Mouse (Mus musculus) intestine, embryonic 14.5 days (tissue): ENCODE results near the gene 1700020L24Rik. TPM values are rescaled to one million over a fixed set of nuclear protein-coding genes. Genes with fewer than 3 reads are reported as not detected.

ENCODE experiments used
- ATAC-seq: fragments of 200-750 bp; cut with Nextera tagmentation; replicated peaks from 2 replicates; pipeline ENCODE4 v1.8.0; 2017; ENCODE audit warnings: low read depth, moderate number of reproducible peaks, moderate TSS enrichment, moderate library complexity; ENCODE audit not compliant: low FRiP score, low TSS enrichment
- DNase-seq: peaks from one replicate; pipeline ENCODE4 v3.0.0-alpha.2; 2018; ENCODE audit warnings: low spot score
- H3K27ac ChIP-seq: fragments of 300-500 bp; sonication (generic); 2 replicates; pipeline ENCODE4 v1.5.1; 2014; ENCODE audit warnings: low read depth, mild to moderate bottlenecking, control low read depth
- H3K27me3 ChIP-seq: fragments of 300-500 bp; sonication (generic); replicated peaks from 2 replicates; pipeline ENCODE4 v1.6.1; 2014; ENCODE audit warnings: low read length, control low read depth; ENCODE audit not compliant: control insufficient read depth, insufficient read depth
- H3K36me3 ChIP-seq: fragments of 300-500 bp; sonication (generic); 2 replicates; pipeline ENCODE4 v1.6.1; 2014; ENCODE audit warnings: low read length, control low read depth; ENCODE audit not compliant: control insufficient read depth, insufficient read depth
- H3K4me1 ChIP-seq: fragments of 300-500 bp; sonication (generic); replicated peaks from 2 replicates; pipeline ENCODE4 v1.6.1; 2014; ENCODE audit warnings: low read length, control low read depth, mixed read lengths; ENCODE audit not compliant: control insufficient read depth, insufficient read depth
- H3K4me2 ChIP-seq: fragments of 300-500 bp; sonication (generic); 2 replicates; pipeline ENCODE4 v1.6.1; 2014; ENCODE audit warnings: low read length
- H3K4me3 ChIP-seq: fragments of 300-500 bp; sonication (generic); 2 replicates; pipeline ENCODE4 v1.5.1; 2014; ENCODE audit warnings: low read depth, low read length, control low read depth, mixed read lengths
- H3K9ac ChIP-seq: fragments of 300-500 bp; sonication (generic); 2 replicates; pipeline ENCODE4 v1.6.1; 2014; ENCODE audit warnings: mild to moderate bottlenecking, low read length
- H3K9me3 ChIP-seq: fragments of 300-500 bp; sonication (generic); 2 replicates; pipeline ENCODE4 v1.6.1; 2016; ENCODE audit warnings: low read length, control low read depth; ENCODE audit not compliant: control insufficient read depth
- WGBS: fragments of 180-500 bp; shearing (Covaris S2); extraction: QIAGEN DNeasy Blood & Tissue Kit; methylation state at CpG from one replicate; pipeline ENCODE4 v1.1.7; 2014; 5-methylcytosine and 5-hydroxymethylcytosine counted together
- polyA plus RNA-seq: library from polyadenylated mRNA; unstranded; fragments of >200 nt; fragmentation: Nextera tagmentation; extraction: Ambion mirVana; gene quantifications from 2 replicates; pipeline ENCODE4 v1.2.1, GENCODE M21; 2014

1700020L24Rik gene
- polyA plus RNA-seq, 1 experiment from 2014 or later = 1.3 TPM

DNA sequence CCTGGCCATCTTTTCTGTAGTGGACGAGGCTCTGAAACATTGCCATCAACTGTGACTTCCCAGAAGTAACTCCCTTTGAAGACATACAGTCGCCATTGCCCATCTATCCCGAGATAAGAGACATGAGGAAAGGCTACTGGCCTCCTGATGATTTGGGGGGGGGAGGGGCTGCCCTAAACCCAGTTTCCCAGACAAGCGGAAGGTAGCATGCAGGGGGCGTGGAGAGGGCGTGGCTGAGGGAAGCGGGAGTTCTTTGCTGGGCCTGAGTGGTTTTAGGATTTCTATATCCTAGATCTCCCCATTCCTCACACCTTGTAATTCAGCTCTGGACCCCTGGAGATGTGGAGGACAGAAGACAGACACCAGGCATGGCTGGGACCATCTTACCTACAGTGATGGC is 6.3 kb downstream of the 1700020L24Rik start:
- DNase-seq (no peak), ATAC-seq (no peak)
- Histone ChIP-seq H3K9ac (no peak overlapping the region), H3K4me1 (peaks cover 26% of the 10 kb centered on the region), H3K9me3 (no peaks in the 10 kb centered on the region), H3K36me3 (no peaks in the 10 kb centered on the region), H3K27ac (no peak overlapping the region), H3K4me2 (no peak overlapping the region), H3K4me3 (no peak overlapping the region), H3K27me3 (peaks cover 48% of the 10 kb centered on the region)
- WGBS = 8% methylated on average over 7 of the region's 7 CpGs

DNA sequence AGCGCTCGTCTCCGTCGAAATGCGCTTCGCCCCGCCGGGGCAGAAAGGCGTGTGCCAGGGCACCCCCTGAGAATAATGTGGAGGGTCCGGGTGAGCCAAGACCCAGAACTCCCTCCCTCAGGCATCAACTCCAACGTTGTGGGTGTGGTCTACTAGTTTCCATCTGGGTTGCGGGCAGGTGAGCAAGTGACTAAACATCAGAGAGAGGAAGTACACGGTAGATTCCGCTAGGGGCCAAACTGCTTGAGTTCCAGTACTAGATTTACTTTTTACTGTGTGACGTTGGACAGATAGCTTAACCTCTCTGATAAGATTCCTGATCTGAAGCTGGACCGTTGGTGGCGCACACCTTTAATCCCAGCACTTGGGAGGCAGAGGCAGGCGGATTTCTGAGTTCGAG is 7.5 kb downstream of the 1700020L24Rik start:
- H3K4me3 ChIP-seq = peak overlapping the region; percentile 4; the same call in 1 of the 2 replicates
- no peak overlapping the region for H3K9ac ChIP-seq
- peaks cover 26% of the 10 kb centered on the region for H3K4me1 ChIP-seq
- H3K27ac ChIP-seq = no peak overlapping the region
- ATAC-seq (no peak), DNase-seq (no peak)
- WGBS = 27% methylated on average over 19 of the region's 19 CpGs
- H3K9me3 ChIP-seq = no peaks in the 10 kb centered on the region
- H3K36me3 ChIP-seq = no peaks in the 10 kb centered on the region
- H3K4me2 ChIP-seq = peak overlapping the region; percentile 13; the same call in 1 of the 2 replicates
- H3K27me3 ChIP-seq = peaks cover 48% of the 10 kb centered on the region

DNA sequence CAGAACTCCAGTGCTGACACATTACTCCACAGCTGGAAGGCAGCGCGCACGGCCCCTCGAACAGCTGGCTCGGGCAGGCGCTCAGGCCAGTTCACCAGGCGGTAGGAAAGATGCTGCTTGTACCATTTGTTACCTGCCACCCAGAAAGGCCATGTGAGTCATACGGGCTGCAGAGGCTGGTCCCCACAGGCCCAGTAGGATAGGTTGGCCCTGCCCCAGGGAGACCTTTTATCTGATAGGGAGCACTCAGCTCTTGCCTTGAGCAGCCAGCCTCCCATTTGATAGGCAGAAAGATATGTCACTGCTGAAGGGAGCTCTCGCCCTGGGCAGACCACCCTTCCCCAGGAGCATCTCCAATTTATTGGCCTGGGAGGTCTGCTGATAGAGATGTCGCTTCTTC is 10.1 kb downstream of the 1700020L24Rik start:
- Histone ChIP-seq H3K4me3 (no peak overlapping the region), H3K9ac (no peak overlapping the region), H3K27ac (no peak overlapping the region), H3K4me1 (peaks cover 20% of the 10 kb centered on the region), H3K9me3 (no peaks in the 10 kb centered on the region), H3K36me3 (no peaks in the 10 kb centered on the region), H3K4me2 (no peak overlapping the region), H3K27me3 (peaks cover 31% of the 10 kb centered on the region)
- ATAC-seq = no peak
- no peak for DNase-seq
- 66% methylated on average over 10 of the region's 10 CpGs for WGBS

DNA sequence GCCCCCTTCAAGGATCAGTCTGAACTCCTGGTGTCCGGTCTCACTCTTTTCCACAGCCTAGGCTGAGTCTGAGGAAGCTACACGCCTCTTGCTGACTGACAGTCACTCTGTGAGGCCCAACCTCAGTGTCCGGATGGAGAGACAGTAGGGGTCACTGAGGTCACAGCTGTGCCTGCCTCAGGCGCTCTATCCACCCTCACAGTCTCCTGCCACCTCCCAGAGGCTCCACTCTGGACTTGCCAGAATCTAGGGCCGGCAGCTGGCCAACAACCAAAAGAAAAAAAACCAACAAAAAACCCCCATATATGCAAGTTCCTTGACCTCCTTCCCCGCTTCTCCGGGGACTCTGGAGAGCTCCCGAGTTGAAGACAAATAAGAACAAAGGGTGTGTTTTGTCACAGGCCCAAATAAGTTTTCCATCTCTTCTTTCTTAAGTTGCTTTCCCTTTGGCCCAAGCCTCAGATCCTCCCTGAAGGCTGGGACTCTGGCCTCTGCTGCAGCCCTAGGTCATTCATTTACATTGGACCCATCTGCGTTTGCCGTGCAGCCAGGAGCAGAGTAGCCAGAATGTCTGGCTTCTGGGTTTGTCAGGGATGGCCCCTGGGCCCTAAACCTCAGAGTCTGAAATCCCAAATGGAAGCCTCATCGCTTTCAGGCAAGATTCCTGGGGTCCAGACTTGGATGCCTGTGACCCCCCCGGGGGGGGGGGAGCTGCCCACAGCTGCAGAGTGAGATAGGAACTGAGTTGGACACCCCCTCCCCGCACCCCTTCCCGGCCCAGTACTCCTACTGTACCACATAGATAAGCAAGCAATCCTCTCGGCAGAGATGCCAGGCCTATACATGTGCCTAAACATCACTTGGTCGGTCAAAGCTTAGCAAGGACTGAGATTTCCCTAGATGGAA is 10.8 kb downstream of the 1700020L24Rik start:
- Histone ChIP-seq H3K27ac (no peak overlapping the region), H3K4me3 (no peak overlapping the region), H3K9ac (no peak overlapping the region), H3K4me2 (no peak overlapping the region), H3K36me3 (no peaks in the 10 kb centered on the region), H3K9me3 (no peaks in the 10 kb centered on the region), H3K27me3 (peaks cover 26% of the 10 kb centered on the region), H3K4me1 (peaks cover 20% of the 10 kb centered on the region)
- DNase-seq = no peak
- WGBS = 41% methylated on average over 16 of the region's 16 CpGs
- no peak for ATAC-seq

DNA sequence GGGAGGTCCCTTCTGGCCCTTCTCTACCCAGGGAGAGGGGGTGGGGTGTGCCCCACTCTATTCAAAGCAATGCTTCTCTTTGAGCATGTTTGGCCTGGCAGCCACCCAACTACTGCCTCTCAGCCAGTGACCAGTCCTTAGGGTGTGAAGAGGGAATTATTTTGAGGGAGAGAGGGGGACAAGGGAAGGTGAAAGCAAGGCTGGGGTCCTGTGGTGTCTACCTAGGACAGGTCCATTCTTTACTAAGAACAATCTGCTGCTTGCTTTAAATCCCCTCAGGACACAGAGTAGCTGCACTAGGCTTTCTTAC is 11.4 kb downstream of the 1700020L24Rik start:
- H3K27ac ChIP-seq = no peak overlapping the region
- H3K4me1 ChIP-seq = peaks cover 16% of the 10 kb centered on the region
- DNase-seq = no peak

DNA sequence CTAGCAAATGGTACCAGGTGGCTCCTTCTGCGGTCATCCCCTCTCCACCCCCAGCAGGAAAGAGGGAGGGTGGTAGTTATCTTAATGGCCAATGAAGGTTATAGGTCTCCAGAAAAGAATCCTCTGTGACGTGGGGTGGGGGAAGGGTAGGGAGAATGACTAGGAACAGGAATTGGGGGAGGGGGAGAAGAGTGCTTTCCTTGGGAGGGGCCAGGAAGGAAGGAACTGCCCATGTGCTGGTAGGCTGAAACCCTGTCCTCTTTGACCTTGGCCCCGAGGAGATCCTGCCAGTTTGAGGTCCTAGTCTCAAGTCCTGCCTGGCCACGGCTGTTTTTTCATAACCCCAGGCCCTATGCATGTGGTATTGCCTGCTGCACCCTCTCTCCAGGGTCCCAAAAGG is 11.8 kb downstream of the 1700020L24Rik start:
- ATAC-seq (no peak), DNase-seq (no peak)
- Histone ChIP-seq H3K4me3 (no peak overlapping the region), H3K9me3 (no peaks in the 10 kb centered on the region), H3K9ac (no peak overlapping the region), H3K36me3 (no peaks in the 10 kb centered on the region), H3K27me3 (peaks cover 16% of the 10 kb centered on the region), H3K4me1 (peaks cover 13% of the 10 kb centered on the region), H3K4me2 (no peak overlapping the region), H3K27ac (no peak overlapping the region)
- 31% methylated on average over 4 of the region's 4 CpGs for WGBS

More for the DNA sequence above, 11.4 kb downstream of the 1700020L24Rik start:
- ATAC-seq = no peak
- no peaks in the 10 kb centered on the region for H3K9me3 ChIP-seq
- H3K4me2 ChIP-seq = no peak overlapping the region
- H3K36me3 ChIP-seq = no peaks in the 10 kb centered on the region
- no peak overlapping the region for H3K9ac ChIP-seq
- peaks cover 20% of the 10 kb centered on the region for H3K27me3 ChIP-seq
- no peak overlapping the region for H3K4me3 ChIP-seq

DNA sequence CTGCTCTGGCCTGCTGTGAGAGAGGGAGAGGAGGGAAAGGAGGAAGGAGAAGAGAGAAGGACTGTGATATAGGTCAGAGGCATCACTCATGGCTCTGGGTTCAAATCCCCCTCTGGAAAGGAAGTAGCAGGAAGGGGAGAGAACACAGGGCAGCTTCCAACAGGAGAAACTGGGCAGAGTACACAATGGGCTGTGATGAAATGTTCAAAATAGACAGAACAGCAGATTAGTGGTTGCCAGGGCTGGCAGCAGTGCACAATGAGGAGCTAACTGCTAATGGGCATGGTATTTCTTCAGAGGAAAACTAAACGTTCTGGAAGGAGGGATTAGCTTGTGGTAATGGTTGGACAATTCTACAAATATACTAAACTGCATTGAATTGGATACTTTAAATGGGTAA is 13.1 kb downstream of the 1700020L24Rik start:
- Histone ChIP-seq H3K4me3 (no peak overlapping the region), H3K36me3 (no peaks in the 10 kb centered on the region), H3K27me3 (peaks cover 3% of the 10 kb centered on the region), H3K4me2 (no peak overlapping the region), H3K4me1 (peaks cover 18% of the 10 kb centered on the region), H3K9me3 (no peaks in the 10 kb centered on the region), H3K27ac (no peak overlapping the region), H3K9ac (no peak overlapping the region)
- no peak for DNase-seq
- ATAC-seq = no peak
- WGBS = 48% methylated on average over 1 of the region's 1 CpGs

DNA sequence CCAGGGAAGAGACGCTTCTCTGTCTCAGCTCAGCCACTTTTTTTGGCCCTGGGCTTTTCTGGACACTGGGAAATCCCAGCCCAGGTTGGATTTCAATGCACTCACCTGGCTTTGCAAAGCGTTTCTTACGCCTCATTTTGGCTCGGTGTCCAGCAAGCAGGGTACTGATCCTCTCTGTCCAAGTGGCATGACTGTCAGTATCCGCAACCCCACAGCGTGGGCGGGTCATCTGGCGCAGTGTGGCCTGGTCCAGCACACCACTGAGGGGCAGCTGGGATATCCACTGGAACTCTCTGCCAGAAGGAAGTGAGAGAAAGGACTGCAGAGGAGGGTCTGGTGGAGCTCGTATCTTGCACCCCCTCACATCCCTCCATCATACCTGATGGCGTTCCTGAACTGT is 13.8 kb downstream of the 1700020L24Rik start:
- no peak overlapping the region for H3K4me3 ChIP-seq
- H3K9ac ChIP-seq = no peak overlapping the region
- WGBS = 86% methylated on average over 10 of the region's 10 CpGs
- DNase-seq (no peak), ATAC-seq (no peak)
- no peaks in the 10 kb centered on the region for H3K9me3 ChIP-seq
- H3K4me2 ChIP-seq = no peak overlapping the region
- H3K4me1 ChIP-seq = peaks cover 22% of the 10 kb centered on the region
- H3K27me3 ChIP-seq = no peaks in the 10 kb centered on the region
- H3K27ac ChIP-seq = no peak overlapping the region
- no peaks in the 10 kb centered on the region for H3K36me3 ChIP-seq

DNA sequence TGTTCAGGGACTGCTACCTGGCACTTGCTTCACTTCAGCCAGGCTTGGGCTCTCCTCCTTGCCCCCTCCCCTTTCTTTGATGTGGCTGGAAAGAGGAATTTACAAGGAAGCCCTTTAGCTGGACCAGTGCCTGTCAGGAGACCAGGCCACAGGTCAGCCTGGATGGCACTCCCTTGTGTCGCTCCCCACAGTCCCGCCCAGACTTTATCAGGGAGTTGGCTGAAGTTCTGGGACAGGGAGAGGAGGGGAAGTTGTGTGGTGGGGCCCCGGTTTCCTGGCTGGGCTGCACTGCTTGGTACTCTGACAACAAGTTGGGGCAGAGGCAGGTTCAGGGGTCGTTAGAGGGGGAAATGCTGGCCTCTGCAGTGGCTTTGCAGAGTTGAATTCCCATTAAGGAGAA is 17.1 kb downstream of the 1700020L24Rik start:
- Histone ChIP-seq H3K4me2 (no peak overlapping the region), H3K9me3 (no peaks in the 10 kb centered on the region), H3K4me3 (no peak overlapping the region), H3K36me3 (no peaks in the 10 kb centered on the region), H3K4me1 (peaks cover 16% of the 10 kb centered on the region; the same call in 1 of the 2 replicates), H3K27me3 (no peaks in the 10 kb centered on the region), H3K27ac (no peak overlapping the region), H3K9ac (no peak overlapping the region)
- ATAC-seq (peak; percentile 47; the same call in 1 of the 2 replicates), DNase-seq (no peak)
- 8% methylated on average over 4 of the region's 4 CpGs for WGBS
